ENCODE assay signal across 23 mouse cellular contexts in genomic region chr3:102384596-102384995, GRCm38 (mm10).
A peak's percentile ranks its signal among the peaks of the same experiment; 100 is the strongest.
DNase-seq lines count a peak whose midpoint lies in the region; ATAC-seq lines count a peak whose summit lies in the region.
"Had no signal": no experiment of that assay in that cellular context is flagged by ENCODE, and none has a peak within 500 bp of the region (broad histone marks: within the 10 kb centered on the region; RNA-seq: fewer than 3 reads in every experiment).

No protein-coding gene starts in this region.

- H3K9ac ChIP-seq in kidney, embryonic 15.5 days = no peak overlapping the region
- no peak overlapping the region for H3K9ac ChIP-seq in kidney, embryonic 16.5 days (replicated peaks; ENCODE audit: low read length)
- H3K9ac ChIP-seq: forebrain, embryonic 13.5 days; hindbrain, embryonic 13.5 days had no signal

- intact Hi-C loops in heart, postnatal 10 days (cut with DNase I) = no loop called here

- no peak for ATAC-seq in kidney, embryonic 15.5 days (replicated peaks; ENCODE audit: low FRiP score)
- no peak for ATAC-seq in kidney, embryonic 16.5 days (ENCODE audit: low FRiP score, low TSS enrichment)
- ATAC-seq: activated CD4-positive, CD25-positive, alpha-beta regulatory T cell, adult 4 months; forebrain, embryonic 13.5 days; forebrain, embryonic 16.5 days had no signal

- no peaks in the 10 kb centered on the region for H3K36me3 ChIP-seq in kidney, embryonic 15.5 days
- H3K36me3 ChIP-seq in kidney, embryonic 16.5 days (ENCODE audit: insufficient read depth, low read length) = no peaks in the 10 kb centered on the region
- H3K36me3 ChIP-seq: forebrain, embryonic 10.5 days; hindbrain, embryonic 10.5 days; hindbrain, embryonic 13.5 days had no signal

- no peak overlapping the region for H3K4me2 ChIP-seq in kidney, embryonic 15.5 days
- H3K4me2 ChIP-seq in kidney, embryonic 16.5 days (replicated peaks; ENCODE audit: low read depth, low read length) = no peak overlapping the region
- H3K4me2 ChIP-seq: forebrain, embryonic 13.5 days; heart, embryonic 11.5 days; hindbrain, embryonic 13.5 days had no signal

- H3K4me1 ChIP-seq in kidney, embryonic 15.5 days = no peaks in the 10 kb centered on the region
- no peaks in the 10 kb centered on the region for H3K4me1 ChIP-seq in kidney, embryonic 16.5 days (ENCODE audit: insufficient read depth, low read length)
- H3K4me1 ChIP-seq: forebrain, embryonic 10.5 days; forebrain, embryonic 13.5 days; hindbrain, embryonic 10.5 days; hindbrain, embryonic 13.5 days had no signal

- H3K4me3 ChIP-seq in kidney, embryonic 15.5 days (replicated peaks) = no peak overlapping the region
- no peak overlapping the region for H3K4me3 ChIP-seq in kidney, embryonic 16.5 days (ENCODE audit: low read length)
- H3K4me3 ChIP-seq: forebrain, embryonic 10.5 days; forebrain, embryonic 13.5 days; hindbrain, embryonic 10.5 days; hindbrain, embryonic 13.5 days had no signal

- no peaks in the 10 kb centered on the region for H3K9me3 ChIP-seq in kidney, embryonic 15.5 days (replicated peaks)
- no peaks in the 10 kb centered on the region for H3K9me3 ChIP-seq in kidney, embryonic 16.5 days (ENCODE audit: low read length)
- H3K9me3 ChIP-seq: forebrain, embryonic 10.5 days; forebrain, embryonic 13.5 days; hindbrain, embryonic 10.5 days; hindbrain, embryonic 13.5 days had no signal

- H3K27ac ChIP-seq in kidney, embryonic 15.5 days = no peak overlapping the region
- H3K27ac ChIP-seq in kidney, embryonic 16.5 days (ENCODE audit: low read length) = no peak overlapping the region
- H3K27ac ChIP-seq: forebrain, embryonic 10.5 days; forebrain, embryonic 13.5 days; hindbrain, embryonic 10.5 days; hindbrain, embryonic 13.5 days had no signal

- peak; percentile 62 for DNase-seq in heart, adult 11 months
- DNase-seq in heart, postnatal 10 days = no peak
- peak; percentile 70 for DNase-seq in kidney, adult 9 months
- DNase-seq in kidney, postnatal 25 days = peak; percentile 23 to 38
- DNase-seq in skeletal muscle tissue, adult 2 months (ENCODE audit: low read depth, low spot score) = peak; percentile 11
- DNase-seq in spleen, adult 18-20 months = no peak
- DNase-seq: adrenal gland, postnatal 10 days; adrenal gland, postnatal 36 days; cerebellum, adult 18-20 months; cerebellum, adult 9-10 months; cerebellum, postnatal 14 days; gastrocnemius, postnatal 10 days; gastrocnemius, postnatal 36 days; heart, postnatal 36 days had no signal

- 71% methylated on average over 2 of the region's 2 CpGs for WGBS in kidney, embryonic 15.5 days
- WGBS in kidney, embryonic 16.5 days = 74% methylated on average over 2 of the region's 2 CpGs

- H3K27me3 ChIP-seq in kidney, embryonic 15.5 days = no peaks in the 10 kb centered on the region
- H3K27me3 ChIP-seq in kidney, embryonic 16.5 days (ENCODE audit: insufficient read depth, low read length) = no peaks in the 10 kb centered on the region
- H3K27me3 ChIP-seq: forebrain, embryonic 13.5 days; hindbrain, embryonic 13.5 days had no signal

Comparison
In these comparisons a context has a peak if more than half of its experiments do, and no peak if none do; other contexts are left out.
1. DNase-seq: peak in heart, adult 11 months (single experiment), kidney, adult 9 months (single experiment), kidney, postnatal 25 days (2 of 2) and skeletal muscle tissue, adult 2 months (single experiment); none in heart, postnatal 10 days (0 of 2) and spleen, adult 18-20 months (0 of 2).